Mouse (Mus musculus): ENCODE data around the gene Rabggtb.
"Not testable (repeated sequence)": the region's sequence is repeated elsewhere in the genome, so short reads cannot be mapped to it uniquely, and the experiment has no call there.

The Rabggtb gene

GRCm38 (mm10) chr3:153864636-153865429 is 48.0 kb downstream of the Rabggtb start:
- no peak for DNase-seq (ENCODE audit: low read depth, low spot score)

GRCm38 (mm10) chr3:153863816-153864215 is 49.0 kb downstream of the Rabggtb start:
- no peak for DNase-seq (ENCODE audit: low read depth, low spot score)

DNA sequence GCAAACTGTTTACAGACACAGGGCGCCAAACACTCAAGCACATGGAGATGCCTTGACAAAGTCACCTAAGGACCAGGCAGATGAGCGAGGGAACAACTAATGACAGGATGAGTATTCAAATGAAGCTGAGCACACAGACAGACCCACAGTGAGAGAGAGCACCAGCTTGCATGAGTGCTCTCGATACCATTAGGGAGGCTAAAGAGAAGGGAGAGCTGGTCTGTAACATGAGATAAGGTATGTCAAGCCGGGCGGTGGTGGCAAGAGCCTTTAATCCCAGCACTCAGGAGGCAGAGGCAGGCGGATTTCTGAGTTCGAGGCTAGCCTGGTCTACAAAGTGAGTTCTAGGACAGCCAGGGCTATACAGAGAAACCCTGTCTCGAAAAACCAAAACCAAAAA is 52.4 kb downstream of the Rabggtb start:
- DNase-seq (ENCODE audit: low read depth, low spot score): not testable (repeated sequence)

DNA sequence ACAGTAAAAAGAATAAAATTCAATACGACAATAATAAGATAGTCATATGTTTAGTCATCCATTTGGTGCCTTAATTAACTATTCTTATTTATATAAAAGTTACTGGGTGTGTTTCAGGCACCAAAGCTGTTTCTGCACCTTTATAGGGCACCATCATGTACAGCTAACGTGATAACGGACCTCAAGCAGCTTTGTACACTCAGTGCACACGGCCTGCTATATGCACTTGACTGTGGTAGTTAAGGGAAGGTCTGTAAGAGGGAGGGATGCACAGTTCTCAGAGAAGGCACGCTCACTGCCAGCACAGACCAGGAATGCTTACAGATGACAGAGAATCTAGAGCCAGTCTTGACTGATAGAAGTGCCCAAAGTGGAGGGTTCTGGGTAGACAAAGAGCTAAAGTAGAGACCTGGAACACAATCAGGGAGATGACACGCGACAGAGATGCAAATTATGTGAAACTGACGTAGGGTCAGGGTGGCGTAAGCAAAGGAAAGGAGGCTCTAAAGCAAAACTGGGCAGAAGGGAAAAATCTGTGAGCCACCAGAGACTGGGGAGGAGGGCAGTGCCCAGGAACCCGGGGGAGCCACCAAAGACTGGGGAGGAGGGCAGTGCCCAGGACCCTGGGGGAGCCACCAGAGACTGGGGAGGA is 54.3 kb downstream of the Rabggtb start:
- no peak for DNase-seq (ENCODE audit: low read depth, low spot score)
